Mouse (Mus musculus) lung, postnatal 4 days (tissue): Measurements from ENCODE around the gene Itk.

ENCODE experiments used
- DNase-seq, 2 experiments: peaks; one replicate each; pipeline ENCODE4 v3.0.0; 2021

Gene Itk

DNA sequence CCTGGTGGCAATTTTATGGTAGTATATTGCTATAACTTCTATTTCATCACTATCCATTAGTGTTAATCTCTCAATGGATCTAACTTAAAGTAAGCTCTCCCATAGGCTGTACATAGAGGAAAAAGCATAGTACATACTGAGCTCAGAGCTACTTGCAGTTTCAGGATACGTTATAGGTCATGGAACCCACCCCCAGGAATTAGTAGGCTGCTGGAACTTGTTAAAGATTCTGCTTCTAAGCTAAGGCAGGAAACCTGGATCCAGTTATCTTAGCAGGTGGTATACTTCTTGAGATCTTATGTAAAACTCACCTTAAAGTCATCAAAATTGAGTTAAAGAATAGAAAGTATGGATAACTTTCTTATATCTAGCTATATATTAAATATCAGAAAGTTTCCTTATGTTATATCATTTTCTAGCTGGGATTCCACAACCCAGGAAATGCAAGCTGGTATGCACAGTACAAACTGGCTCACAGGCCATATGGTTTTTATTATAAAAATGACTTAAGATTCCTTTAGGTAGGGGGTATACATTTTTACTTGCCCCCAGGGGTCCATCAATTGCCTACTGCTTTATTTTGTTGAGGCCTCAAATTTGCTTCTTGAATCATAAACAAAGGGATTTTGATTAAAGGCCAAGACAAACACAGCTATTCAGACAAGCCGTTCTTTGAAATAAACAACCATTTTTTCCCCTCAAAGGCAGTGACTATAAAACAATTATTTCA is 39.5 kb downstream of the Itk start:
- DNase-seq = no peak

DNA sequence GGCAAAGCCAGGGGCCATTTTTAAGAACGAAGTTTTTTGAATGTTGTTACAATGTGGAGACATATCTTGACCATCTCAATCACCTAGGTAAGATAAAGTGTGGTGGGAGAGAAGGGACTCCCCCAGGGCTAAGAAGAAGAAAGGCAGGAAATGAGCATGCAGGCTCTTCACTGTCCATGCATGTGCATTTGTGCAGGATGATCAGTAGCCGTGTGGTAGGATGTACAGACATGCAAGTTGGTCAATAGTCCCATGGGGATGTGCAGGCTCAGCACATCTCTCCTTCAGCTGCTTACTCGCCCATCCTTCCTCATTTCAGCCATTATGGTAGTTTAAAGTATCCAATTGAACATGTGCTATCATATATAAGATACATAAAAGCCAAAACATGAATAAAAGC is 40.9 kb downstream of the Itk start:
- DNase-seq = no peak

DNA sequence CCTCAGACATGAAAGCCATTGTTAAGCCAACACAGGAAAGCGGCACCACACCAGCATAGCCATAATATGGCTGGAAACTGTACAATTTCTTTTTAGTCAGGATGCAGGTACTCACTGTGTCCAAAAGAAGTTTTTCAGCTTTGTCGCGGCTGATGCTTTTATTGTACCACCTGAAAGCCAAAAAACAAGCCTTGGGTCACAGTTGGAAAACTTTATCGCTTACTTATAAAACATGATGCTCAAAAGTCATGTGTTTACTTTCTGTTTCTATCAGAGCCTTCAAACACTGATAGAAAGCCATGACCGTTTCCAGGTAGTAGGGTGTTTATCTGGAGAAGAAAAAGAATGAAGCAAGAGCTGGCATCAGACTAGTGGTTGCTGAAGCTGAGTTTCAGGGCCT is 41.6 kb downstream of the Itk start:
- no peak for DNase-seq

DNA sequence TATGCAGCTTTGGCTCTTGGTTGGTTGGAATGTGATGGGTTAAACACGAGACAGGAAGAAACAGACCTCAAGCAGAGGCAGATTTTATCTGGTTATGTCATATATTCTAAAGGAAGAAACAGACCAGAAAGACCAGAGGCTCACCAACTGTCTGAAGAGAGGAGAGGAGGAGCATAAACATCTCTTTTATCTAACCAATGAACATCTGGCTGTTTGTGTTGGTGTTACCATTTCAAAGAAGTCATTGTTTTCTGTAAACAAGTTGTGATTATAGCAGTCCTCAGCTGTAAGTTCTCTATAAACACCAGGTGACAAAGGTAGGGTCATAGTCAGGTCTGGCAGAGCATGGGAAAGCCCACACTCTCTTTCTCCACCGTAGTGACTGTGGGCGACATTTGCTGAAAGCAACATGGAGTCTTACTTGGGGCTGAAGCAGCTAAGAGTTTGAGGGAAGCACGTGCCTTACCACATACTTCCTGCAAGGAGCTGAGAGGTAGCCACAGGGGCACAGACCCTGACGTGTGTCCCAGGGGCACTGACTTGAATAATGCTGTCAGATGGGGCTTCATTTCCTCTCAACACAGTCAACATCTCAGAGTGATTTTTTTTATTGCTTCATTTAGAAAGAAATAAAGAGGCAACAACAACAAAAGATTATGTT is 45.3 kb downstream of the Itk start:
- DNase-seq = no peak

DNA sequence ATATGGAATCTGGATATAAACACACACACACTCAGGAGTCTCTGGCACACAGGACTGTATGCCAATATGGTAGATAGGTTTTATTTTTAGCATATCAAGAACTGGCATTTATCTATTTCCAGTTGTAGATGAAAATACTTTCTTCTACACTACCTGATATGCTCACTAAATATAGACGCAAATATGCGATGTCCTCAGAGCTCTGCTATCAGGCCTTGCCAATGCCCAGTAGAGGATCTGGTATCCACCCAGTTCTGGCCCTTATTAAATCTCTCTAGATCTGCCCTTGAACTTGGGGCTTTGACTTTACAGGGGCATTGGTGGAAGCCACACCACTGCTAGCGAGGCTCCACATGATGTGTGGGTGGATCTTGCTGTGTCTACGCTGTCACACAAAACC is 47.4 kb downstream of the Itk start:
- DNase-seq = no peak

DNA sequence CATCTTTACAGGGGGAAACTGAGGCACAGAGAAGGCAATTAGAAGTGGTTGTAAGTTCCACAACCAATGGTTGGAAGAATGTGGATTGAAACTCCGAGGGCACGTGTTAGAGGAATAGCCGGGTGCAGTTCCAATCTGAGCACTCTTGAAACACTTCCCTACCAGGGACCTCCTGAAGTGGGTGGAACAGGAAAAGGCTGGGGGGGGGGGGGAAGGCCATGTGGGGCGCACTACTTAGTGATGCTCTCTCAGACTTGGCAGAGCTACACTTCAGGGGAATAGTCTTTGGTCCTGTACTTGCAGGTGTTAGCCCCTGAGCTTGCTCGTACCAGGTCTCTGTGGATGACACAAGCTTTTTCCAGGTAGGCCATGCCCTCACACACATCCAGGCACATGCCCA is 53.3 kb downstream of the Itk start:
- no peak for DNase-seq

DNA sequence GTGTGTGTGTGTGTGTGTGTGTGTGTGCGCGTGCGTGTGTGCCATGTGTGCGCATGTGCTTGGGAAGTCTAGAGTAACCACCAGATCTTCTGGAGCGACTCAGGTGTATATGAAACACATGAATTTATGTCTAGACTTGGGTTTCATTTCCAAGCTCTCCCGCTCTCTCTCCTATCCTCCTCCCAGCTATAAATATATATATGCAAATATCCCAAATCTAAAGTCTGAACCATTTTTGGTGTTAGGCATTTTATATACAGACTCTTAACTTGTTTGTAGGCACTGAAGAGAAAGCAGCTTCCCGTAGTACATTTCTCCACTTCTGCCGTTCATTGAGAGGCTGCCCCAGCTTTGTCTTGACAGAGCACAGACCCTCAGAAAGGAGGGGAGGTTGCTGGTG is 57.1 kb downstream of the Itk start:
- DNase-seq = no peak

DNA sequence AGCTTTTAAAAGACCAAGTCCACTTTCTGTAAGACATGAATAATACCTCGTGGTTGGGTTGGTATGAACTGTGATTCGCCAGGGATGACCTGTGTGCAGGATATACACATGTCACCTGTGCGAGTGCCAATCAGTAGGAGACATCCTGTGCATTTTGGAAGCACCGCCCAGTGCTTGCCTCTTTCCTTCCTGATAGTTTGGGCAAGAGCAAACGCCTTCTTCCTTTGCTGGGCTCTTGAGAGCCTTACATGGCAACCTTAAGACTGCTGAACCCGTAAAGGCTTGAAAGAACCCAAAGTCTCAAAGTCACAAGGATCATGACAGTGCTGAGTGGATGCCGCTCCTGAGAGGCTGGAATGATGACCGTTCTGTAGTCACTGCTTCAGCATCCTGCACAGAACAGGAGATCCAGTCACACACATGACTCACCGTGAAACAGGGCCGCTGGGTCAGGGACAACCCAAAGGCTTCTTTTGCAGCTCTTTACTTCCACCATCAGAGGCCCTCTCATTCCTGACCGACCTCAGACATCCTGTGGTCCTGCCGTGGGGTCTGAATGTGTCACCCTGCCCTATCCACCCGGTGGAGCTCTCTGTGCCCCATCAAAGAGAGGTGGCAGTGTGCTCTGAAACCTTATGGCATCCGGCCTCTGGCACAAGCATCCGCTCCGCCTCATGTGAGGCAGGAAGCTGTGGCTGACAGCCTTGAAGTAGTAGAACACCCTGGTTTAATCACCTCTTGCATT is 62.9 kb downstream of the Itk start:
- no peak for DNase-seq

DNA sequence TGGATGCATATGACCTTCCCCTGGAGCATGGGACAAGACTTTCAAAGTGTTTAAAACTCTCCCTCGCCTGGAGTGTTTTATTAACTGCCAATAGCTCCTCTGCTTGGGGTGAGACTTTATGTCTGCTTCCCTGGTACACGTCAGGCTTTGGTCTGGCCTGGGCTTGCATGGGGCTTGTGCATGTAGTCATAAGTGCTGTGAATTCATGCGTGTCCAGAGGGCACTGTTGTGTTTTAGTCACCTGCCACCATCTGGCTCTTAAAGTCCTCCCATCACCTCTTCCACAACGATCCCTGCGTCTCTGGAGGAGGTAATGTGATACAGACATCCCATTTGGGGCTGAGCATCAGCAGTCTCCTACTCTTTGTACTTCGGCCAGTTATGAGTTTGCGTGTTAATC is 67.8 kb downstream of the Itk start:
- DNase-seq = no peak

DNA sequence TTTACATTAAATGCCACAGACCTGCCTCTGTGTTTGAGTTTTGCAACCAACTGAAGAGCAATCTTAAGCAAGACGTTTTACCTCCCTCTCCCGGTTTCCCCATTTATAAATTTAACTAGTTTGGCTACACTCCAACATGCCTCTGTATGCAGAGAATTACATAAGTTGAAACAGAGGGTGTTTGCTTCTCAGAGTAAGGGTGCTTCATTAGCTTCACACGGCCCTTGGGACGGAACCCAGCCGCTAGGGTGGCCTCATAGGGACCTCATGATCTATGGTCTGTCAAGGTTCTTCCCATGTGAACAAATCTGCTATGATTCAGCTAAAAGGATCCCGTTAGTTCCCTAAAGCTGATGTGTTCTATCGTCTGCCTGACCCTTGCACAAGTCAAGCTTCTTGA is 74.8 kb downstream of the Itk start:
- peak; percentile 52 to 58 for DNase-seq

DNA sequence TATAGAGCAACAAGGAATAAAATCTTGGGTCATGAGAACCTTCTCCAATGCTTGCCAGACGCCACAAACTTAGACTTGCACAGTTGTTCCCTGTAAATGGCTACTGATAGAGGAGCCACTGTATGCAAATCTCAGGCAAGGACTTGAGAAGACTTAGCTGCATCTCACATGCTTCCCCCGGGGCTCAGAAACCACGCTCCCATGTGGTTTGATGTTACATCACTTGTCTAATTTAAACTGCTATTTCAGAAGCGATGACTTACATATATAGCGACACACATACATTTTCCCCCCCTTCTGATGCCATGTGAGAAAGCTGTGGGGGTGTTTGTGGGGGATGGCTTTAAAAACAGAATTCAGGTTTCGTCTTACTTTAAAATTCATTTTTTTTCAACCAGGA is 75.5 kb downstream of the Itk start:
- DNase-seq = no peak

DNA sequence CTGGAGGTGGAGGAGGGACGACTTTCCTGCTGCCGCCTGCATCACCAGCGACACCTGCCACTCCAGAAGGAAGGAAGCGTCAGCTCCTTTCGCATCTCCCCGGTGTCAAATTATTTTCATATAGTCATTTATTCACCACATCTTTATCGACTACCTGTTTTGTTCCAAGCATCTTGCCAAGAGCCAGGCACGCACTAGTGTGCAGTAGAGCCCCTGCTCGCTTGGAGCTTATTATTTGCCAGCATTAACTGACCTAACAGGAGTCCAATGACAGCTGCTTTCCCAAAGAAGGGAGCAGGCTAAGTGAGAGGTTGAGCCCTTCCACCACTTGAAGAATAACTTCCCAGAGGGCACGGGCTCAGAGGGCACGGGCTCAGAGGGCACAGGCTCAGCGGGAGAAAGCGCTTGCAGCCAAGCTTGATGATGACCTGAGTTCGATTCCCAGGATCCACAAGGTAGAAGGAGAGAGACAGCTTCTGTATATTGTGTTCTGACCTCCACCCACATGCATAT is 76.7 kb downstream of the Itk start, which contains the start of gene Cyfip2:
Cyfip2 (minus strand) TSS at position 337 of the 513 bp plus-strand sequence.
- DNase-seq = no peak

DNA sequence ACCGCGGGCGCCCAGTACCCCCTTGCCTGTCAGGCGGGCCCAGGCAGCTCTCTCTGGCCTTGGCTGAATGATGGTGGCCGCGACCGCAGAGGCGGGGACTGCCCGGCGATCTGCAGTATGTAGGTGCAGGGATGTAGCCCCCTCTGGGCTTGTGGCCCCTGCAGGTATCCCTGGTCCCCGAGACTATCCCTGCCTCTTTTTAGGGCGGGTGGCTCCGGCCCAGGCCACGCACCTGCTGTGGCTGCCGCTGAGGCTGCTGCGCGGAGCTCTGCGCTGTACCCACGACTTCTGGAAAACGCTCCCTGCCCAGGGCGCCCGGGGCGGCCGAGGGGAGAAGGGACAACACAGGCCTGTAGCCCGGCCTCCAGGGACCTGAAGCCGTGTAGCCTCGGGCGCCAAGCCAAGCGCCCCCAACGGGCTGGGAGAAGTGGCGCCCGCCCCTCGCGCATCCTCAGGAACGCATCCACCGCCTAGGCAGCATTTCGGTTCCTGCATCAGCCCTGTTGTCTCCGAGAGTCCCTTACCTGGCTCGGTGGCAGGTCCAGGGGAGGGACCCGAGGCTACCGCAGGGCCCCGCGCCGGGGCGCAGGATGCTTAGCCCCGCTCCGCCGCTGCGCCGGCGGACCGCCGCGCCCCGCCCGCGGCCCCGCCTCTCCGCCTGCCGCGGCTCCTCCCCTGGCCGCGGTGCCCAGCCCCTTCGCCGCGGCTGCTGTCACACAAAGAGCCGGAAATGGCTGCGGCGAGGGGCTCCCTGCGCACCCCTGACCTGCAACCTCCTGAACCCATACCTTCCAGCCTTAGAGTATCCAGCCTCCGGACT is 77.4 kb downstream of the Itk start:
- DNase-seq = peak; percentile 61 to 69

DNA sequence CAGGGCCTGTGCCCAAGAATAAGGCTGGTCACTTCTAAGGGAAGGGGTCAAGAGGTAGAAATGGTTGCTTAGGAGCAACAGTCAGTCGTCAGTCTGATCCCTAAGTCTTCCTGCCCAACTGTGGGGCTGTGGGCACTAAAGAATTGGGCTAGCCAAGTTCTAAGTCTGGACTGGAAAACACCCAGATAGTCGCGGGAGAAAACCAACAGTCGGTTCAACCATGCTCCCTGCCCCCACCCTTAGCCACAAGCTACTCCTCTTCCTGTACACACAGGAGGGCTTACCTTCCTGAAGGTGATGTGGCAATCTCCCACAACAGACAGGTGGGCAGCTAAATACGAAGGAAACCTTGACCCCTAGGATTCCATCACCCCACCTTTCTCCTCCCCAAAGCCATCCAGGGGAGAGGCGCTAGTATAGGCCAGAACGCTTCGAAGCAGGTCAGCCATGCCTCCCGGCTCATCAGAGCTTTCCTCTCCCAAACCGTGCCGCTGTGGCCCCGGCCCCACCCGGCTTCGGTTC is 78.1 kb downstream of the Itk start:
- DNase-seq = peak in 1 of 2 experiments; percentile 34

DNA sequence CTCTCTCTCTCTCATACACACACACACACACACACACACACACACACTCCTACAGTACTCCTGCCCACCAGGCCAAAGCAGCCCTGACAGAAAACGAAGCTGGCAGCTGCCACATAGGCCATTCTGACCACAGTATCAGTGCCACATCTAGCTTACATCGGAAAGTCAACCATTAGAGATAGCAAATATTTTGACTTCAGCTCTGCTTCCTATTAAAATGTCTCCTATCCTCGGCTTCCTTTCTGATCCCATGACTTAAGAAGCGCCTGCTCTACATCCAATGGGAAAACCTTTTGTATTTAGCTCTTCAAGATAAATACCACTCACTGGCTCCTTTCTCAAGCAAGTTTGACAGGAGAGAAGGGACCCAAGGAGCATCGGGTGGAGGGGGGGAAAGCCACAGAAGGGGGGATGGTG is 78.7 kb downstream of the Itk start:
- DNase-seq = no peak

DNA sequence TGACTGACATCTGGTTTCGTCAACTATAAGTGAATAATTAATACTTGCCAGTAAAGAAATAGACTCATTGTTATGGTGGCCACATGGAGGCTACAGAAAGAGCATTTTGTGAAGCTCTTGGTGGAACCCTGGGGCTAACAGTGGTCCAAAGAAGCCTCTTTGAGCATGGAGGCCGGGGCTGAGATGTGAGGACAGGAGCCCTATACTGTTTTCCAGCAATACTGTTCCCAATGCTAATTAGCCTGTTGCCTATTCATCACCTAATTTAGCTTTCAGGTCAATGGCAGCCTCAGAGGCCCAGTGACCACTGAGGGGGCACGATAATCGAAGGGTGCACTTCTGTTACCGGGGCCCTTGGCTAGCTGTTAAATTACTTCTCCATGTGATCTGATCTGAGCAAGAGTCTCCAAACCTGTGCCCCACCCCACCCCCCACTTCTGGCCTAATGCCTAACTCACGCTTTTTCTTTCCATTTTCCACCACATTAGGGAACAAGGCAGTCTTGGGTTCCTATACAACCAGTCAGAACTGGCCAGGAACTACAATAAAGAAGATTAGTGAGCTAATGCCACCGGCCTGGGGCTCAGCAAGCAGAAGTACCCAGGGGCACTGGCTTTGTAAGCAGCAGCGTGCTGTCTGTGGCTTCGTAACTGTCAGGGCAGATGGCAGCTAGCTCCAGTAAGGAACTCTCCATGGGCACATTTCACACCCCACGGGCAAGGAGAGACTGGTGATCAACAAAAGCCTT is 79.3 kb downstream of the Itk start:
- DNase-seq = no peak

DNA sequence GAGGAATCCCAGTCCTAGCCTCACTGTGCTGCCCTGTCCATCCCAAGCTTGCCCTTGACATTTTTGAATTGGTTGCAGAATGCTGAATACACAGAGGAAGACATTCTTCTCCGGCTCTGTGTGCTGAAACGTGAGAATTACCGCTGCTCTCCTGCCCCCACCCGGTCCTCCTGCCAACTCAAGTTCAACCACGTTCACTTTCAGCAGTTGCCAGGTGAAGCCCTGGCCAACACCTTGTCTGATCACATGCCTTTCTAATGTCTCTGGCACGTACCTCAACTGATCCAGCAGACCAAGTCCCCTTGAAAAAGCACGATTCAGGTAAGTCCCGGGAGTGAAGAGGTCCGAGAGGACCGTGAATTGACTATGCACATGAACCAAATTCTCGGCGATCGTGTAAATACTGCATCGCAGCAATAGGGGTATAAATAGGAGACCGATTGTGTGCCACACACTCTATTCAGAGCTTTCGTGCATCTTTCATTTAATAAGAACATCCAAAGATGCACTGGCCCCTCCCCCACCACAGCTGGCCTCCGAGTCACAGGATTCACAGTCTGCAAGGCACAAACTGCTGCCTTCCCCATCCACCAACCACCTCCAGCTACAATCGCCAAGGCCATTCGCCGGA is 80.1 kb downstream of the Itk start:
- peak; percentile 29 to 46 for DNase-seq

DNA sequence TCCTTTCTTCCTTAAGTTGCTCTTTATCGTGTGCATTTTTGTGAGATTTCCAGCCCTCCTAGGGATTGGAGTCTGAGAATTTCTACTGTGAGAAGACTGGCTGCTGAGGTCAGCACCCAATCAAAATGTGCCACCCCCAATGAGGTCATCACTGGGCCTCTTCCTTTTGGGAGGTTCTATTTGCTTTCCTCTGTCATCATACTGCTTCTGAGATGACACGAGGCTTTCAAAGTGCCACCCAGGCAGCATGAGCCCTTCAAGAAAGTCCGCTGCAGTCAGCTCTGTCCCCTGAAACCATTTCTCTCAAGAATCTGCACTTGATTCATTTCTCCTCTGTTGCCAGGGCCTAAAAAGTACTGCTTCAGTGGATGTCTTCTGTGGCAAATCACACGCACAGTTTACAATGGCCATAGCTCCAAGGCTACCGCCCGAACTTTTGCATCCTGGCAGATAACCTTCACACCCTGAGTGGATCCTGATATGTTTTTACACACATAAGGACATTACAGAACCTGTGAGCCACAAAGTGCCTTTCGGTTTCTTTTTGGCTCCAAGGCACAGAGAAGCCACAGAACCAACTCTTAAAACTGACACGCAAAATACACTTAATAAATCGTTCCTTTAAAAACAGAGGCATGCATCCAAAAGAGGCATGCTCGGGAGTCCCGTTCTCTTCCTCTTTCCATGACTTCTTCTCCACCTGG is 80.9 kb downstream of the Itk start:
- no peak for DNase-seq

DNA sequence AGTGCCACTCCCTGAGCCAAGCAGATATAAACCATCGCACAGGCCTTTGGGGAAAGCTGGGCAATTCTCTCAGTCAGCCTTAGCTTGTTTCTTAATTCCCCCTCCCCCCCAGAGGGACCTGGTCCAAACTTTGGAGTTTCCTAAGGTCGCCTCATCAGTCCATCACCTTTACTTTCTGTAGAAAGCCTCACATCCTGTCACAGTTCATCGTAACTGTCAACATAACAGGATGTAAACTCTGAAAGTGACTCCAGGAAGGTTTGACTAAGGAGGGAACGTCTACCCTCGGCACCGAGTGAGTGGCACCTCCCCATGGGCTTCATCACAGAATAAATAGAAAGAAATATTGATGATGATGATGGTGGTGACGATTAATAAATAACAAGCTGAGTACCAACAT is 81.5 kb downstream of the Itk start:
- DNase-seq = no peak

DNA sequence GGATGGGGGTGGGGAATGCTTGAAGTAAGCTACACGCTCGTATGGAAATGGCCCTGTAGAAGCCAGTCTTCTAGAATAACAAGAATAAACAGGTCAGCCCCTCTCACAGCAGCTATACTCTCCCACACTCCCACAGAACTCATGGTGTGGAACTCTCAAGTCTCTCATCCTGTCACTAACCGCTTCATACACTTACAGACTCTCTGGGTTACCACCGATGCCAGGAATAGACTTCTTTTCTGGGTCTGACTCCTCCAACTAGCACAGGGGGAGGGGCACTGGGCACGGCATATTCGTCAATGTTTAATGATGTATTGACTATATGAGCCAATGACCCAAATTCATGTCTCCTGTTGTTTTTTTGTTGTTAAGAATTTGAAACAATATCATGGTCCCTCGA is 82.5 kb downstream of the Itk start:
- no peak for DNase-seq
